Mouse (Mus musculus): ENCODE results near the gene Slc25a33.

Slc25a33 gene

GRCm38 (mm10) chr4:149725661-149726350 is 48.3 kb downstream of the Slc25a33 start:
- TF ChIP-seq GATA4 (IDR thresholded peaks at IDR 0.05; ENCODE audit: insufficient replicate concordance, low read length) = no peak

DNA sequence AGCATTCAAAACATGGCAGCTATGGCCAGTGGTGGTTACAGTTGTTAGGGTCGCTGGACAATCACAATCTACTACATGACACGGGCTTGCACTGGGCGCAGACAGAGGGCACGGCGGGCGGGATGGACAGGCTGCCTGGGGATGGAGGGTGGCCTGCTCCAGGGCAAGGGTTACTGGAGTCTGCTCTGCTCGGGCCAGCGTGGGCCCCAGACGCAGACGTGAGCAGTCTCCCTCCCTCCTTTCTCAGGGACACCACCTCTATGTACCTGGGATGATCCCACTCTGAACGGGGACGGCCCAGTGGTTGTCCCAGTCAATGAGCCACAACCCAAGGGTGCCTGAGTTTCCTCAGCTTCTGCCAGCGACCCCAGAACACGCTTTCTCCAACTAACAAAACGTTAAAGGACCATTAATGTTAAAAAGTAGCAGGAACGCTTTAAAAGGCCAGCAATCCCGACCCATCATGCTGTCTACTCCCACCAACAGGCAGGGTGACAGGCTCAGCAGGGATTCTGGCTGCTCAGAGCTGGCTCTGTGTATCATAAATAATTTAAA is 49.1 kb downstream of the Slc25a33 start:
- no peak for TF ChIP-seq GATA4 (IDR thresholded peaks at IDR 0.05; ENCODE audit: insufficient replicate concordance, low read length)

DNA sequence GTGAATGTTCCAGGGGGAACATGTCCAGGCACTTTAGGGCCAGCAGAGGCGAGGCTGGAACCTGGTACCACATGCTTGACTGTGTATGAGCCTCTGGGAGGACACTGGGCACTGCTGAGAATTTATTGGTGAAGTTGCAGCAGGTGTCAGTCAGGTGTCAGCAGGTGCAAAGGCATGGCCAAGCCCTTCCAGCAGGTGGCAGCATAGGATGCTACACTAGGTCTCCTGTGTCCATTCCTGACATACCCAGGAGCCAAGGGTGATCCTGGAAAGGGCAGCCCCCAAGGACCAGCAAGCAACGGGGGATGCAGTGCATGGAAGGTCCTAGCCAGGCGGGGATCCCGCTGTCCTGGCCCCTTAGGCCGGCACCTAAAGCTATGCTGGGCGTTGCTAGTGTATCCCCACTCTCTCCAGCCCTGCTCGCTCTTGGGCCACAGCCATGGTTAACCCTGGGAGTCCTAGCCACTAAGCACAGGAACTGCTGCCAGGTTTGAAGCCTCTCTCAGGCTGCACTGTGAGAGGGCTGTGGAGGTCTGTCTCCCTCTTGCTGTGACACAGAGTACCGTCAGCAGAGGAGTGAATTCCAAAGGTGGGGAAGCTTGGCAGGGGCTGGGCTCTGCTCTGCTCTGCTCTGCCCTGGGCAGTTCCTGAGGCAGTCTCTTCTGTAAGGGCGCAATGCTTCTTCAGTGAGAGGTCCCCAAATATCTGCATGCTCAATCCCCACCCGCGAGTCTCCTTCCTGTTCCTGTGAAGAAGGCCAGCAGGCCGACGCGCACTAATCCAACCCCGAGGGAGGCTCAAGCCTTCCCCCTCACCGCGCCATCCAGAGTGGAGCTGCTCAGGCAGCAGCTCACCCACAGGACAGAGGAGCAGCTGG is 50.0 kb downstream of the Slc25a33 start:
- TF ChIP-seq GATA4 (IDR thresholded peaks at IDR 0.05; ENCODE audit: insufficient replicate concordance, low read length) = no peak

- TF ChIP-seq GATA4 (IDR thresholded peaks at IDR 0.05; ENCODE audit: insufficient replicate concordance, low read length) = no peak
Observed at GRCm38 (mm10) chr4:149723021-149723390, 51.1 kb downstream of the Slc25a33 start.

- no peak for TF ChIP-seq GATA4 (IDR thresholded peaks at IDR 0.05; ENCODE audit: insufficient replicate concordance, low read length)
Observed at GRCm38 (mm10) chr4:149722104-149723020, 51.7 kb downstream of the Slc25a33 start.

DNA sequence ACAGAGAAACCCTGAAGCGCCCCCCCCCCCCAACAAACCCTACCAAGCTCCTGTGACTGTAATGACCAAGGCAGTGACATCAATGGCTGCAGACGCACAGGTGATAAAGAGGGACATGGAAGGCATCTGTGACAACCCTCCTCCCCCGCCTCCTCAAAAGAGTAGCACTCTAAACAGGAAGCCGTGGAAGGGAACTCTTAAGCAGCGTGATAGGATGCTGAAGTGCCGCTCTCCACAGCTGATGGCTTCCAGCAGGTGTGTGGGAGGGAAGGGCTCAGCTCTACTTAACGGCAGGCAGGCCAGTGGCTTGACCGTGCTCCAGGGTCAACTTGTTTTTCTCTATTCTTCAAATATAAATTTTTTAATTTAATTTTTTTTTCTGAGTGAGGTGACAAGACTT is 52.9 kb downstream of the Slc25a33 start:
- no peak for TF ChIP-seq GATA4 (IDR thresholded peaks at IDR 0.05; ENCODE audit: insufficient replicate concordance, low read length)

DNA sequence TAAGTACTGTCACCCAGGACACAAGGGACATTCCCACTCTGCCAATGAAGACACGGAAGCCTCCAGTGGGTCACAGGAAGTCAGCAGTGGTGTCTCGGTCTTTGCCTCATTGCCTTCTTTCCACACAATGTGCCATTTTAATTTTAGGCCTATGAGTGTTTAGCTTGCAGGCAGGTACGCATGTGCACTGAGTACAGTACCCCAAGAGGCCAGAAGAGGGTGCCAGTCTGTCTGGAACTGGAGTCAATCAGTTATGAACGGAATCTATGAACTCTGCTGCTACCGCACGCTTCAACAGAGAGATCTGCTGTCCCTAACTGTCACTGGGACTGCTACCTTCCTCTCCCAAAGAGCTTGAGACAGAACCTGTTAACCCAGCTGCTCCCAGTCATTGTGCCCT is 54.4 kb downstream of the Slc25a33 start:
- no peak for TF ChIP-seq GATA4 (IDR thresholded peaks at IDR 0.05; ENCODE audit: insufficient replicate concordance, low read length)

- no peak for TF ChIP-seq GATA4 (IDR thresholded peaks at IDR 0.05; ENCODE audit: insufficient replicate concordance, low read length)
Observed at GRCm38 (mm10) chr4:149714542-149714941, 59.5 kb downstream of the Slc25a33 start.

DNA sequence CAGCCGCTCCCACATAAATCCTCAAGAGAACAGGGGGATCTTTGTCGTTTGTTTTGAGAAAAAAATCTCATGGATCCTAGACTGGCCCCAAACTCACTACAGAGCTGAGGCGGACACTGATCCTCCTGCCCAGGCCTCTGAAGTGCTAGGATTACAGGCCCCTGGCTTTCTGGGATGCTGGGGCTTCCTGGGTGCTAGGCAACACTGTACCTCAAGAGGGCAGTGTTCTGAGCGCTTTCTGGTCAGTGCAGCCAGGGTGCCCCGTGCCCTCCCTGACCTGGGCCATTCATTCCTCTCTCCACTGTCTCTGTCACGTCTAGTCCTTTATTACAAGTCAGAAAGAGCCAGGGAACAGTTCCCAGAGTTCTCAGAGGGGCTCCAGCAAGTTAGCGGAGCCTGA is 62.1 kb downstream of the Slc25a33 start:
- TF ChIP-seq GATA4 (IDR thresholded peaks at IDR 0.05; ENCODE audit: insufficient replicate concordance, low read length) = no peak

- TF ChIP-seq GATA4 (IDR thresholded peaks at IDR 0.05; ENCODE audit: insufficient replicate concordance, low read length) = no peak
Observed at GRCm38 (mm10) chr4:149711485-149711884, 62.6 kb downstream of the Slc25a33 start.

DNA sequence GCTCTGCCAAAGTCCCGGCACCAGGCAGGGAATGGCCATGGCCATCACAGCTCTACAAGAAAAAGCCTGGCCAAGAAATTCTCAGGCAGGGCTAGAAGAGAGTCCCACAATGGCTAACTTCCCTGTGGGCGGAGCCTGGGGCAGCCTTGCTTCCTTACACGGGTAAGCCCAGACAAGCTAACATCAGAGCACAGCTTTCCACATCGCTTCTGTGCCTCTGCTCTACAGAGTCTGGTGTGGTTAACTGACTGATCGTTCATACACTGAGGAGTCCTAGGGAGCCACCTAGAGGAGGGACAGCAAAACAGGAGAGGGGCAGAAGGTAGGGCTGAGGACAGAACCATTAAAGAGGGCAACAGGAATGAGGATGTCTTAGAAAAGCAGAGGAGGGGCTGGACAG is 63.6 kb downstream of the Slc25a33 start:
- TF ChIP-seq GATA4 (IDR thresholded peaks at IDR 0.05; ENCODE audit: insufficient replicate concordance, low read length) = no peak

DNA sequence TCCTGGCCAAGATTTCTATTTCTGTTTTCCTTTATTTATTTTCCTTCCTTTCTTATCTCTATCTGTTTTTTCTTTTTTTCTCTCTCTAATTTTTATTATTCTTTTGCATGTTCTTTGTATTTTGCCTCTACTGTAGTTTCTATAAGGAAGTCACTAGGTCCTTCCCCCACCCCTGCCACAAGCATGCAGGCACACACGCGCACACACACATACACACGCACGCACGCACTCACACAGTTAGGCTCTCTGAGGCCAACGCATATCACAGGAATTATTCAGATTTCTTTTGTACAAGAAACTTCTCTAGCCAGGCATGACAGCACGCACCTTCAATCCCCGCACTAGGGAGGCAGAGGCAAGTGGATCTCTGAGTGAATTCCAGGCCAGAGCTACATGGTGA is 68.1 kb downstream of the Slc25a33 start:
- TF ChIP-seq GATA4 (IDR thresholded peaks at IDR 0.05; ENCODE audit: insufficient replicate concordance, low read length) = no peak

GRCm38 (mm10) chr4:149705298-149705697 is 68.8 kb downstream of the Slc25a33 start:
- TF ChIP-seq GATA4 (IDR thresholded peaks at IDR 0.05; ENCODE audit: insufficient replicate concordance, low read length) = no peak

DNA sequence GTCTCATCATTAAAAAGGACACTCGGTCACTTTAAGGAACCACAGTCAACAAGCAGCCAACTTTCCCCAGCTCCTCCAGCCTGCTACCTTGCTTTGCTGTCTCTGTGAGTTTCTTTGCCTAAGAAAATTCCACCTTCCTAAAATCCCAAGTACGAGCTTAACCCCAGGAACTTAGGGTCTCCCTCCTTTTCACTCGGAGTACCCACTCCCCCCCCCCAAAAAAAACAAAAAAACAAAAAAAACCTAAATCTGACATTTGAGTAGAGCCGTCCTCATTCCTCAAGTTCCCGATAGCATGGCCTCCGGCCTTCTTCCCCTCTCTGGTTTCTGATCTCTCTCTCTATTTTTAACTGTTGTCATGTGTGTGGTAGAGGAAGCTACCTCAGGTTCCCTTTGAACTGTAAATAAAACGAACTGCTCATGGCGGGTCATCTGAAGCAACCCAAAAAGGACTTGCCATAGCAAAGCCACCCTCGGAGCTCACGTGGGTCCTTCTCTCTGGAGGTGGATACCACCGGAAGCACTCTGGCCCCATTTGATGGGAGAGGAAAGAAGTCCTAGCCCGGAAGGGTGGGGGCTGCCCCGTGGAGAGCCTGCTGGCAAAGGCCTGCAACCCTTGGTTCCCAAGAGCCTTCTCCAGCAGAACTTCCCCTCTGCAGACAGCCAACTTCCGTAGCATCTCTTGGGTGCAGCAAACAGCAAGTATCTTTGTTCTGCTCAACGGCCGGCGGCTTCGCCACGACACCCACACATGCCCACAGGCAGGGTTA is 71.7 kb downstream of the Slc25a33 start, which contains the start of gene Pik3cd:
Gene Pik3cd, minus strand, starts transcription at position 362 of the 770 bp plus-strand sequence.
- no peak for TF ChIP-seq GATA4 (IDR thresholded peaks at IDR 0.05; ENCODE audit: insufficient replicate concordance, low read length)
